Mouse (Mus musculus) liver, adult 2 months (tissue): ENCODE data around the gene Gnpda2. TPM values are rescaled to one million over a fixed set of nuclear protein-coding genes. Genes with fewer than 3 reads are reported as not detected.

Source experiments
- DNase-seq: peaks from one replicate; pipeline ENCODE4 v3.0.0-alpha.2; 2011; ENCODE audit warnings: low read depth, low spot score; ENCODE audit errors: extremely low read depth
- H3K27ac ChIP-seq: fragments of 200-500 bp; replicated peaks from 2 replicates; pipeline ENCODE4 v1.5.1; 2012; ENCODE audit warnings: low read depth, mild to moderate bottlenecking, control low read depth, inconsistent platforms, low read length; ENCODE audit not compliant: insufficient read depth
- H3K27me3 ChIP-seq: fragments of 200-500 bp; 2 replicates; pipeline ENCODE4 v1.6.1; 2012; ENCODE audit warnings: mild to moderate bottlenecking, moderate library complexity, low read length, inconsistent platforms; ENCODE audit not compliant: control insufficient read depth, insufficient read depth
- H3K36me3 ChIP-seq: fragments of 200-500 bp; 2 replicates; pipeline ENCODE4 v1.6.1; 2012; ENCODE audit warnings: low read length, inconsistent platforms; ENCODE audit not compliant: control insufficient read depth, insufficient read depth
- H3K4me1 ChIP-seq: fragments of 200-500 bp; 2 replicates; pipeline ENCODE4 v1.6.1; 2011; ENCODE audit warnings: low read length; ENCODE audit not compliant: control insufficient read depth, insufficient read depth
- H3K4me3 ChIP-seq: fragments of 200-500 bp; 2 replicates; pipeline ENCODE4 v1.5.1; 2011; ENCODE audit warnings: low read depth, mild to moderate bottlenecking, control low read depth, low read length, moderate library complexity; ENCODE audit not compliant: insufficient read depth
- H3K79me2 ChIP-seq: fragments of 200-500 bp; 2 replicates; pipeline ENCODE4 v1.6.1; 2012; ENCODE audit warnings: inconsistent platforms, mild to moderate bottlenecking, low read length, moderate library complexity; ENCODE audit not compliant: control insufficient read depth, insufficient read depth
- H3K9ac ChIP-seq: fragments of 200-500 bp; 2 replicates; pipeline ENCODE4 v1.6.1; 2012; ENCODE audit warnings: low read depth, mild to moderate bottlenecking, control low read depth, inconsistent platforms, low read length
- CTCF ChIP-seq: fragments of 200-500 bp; IDR thresholded peaks from 2 replicates; pipeline ENCODE4 v1.5.1; 2011; ENCODE audit warnings: low read depth, low read length, control low read depth
- POLR2A ChIP-seq: fragments of 200-500 bp; IDR thresholded peaks from 2 replicates; pipeline ENCODE4 v1.6.1; 2011; ENCODE audit warnings: low read length, control low read depth; ENCODE audit not compliant: insufficient read depth; ENCODE audit errors: extremely low read depth
- WGBS: fragments of 180-500 bp; shearing (Covaris S2); methylation state at CpG from one replicate; pipeline ENCODE4 v1.1.7; 2018; 5-methylcytosine and 5-hydroxymethylcytosine counted together
- polyA plus RNA-seq: library from polyadenylated mRNA; depleted of rRNA; stranded (reverse); fragments of >200 nt; gene quantifications from 2 replicates; pipeline ENCODE4 v1.2.3, GENCODE M21; 2012; rRNA removed
- total RNA-seq: library from RNA; depleted of rRNA; stranded (reverse); fragments of >200 nt; gene quantifications from 2 replicates; pipeline ENCODE4 v1.2.3, GENCODE M21; 2014; rRNA removed

Gnpda2 gene
- total and polyA plus RNA-seq, 2 experiments: 3.8 to 6.9 TPM

DNA sequence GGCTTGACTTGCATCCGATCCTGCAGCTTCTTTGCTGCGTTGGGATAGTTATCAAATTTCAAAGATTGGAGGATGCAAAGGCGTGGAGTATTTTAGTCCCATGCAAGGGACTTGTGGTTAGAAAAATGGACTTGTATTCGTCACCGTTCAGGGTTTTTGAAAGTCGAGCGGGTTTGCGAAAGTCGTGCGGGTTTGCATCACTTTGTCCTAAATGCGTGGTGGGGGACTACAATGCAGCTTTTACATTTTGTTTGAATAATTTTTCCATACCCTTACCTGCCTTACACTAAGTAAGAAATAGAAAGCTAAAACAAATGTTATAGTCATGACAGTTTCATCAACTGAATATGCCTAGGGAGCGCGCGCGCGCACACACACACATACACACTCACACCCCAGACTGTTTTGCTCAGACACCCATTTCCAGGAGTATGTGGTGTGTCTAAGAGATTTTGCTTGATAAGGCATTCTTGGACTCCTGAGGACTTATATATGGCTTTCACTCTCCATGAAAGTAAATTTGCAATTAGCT is 34.7 kb downstream of the Gnpda2 start:
- peaks cover 13% of the 10 kb centered on the region for H3K36me3 ChIP-seq
- H3K79me2 ChIP-seq: peaks cover 3% of the 10 kb centered on the region; the same call in 1 of the 2 replicates
- WGBS: 12% methylated on average over 16 of the region's 16 CpGs
- peak; percentile 39 for DNase-seq
- H3K4me3 ChIP-seq: peak overlapping the region; percentile 95
- TF ChIP-seq POLR2A (no peak), CTCF (no peak)
- no peak overlapping the region for H3K27ac ChIP-seq
- peak overlapping the region; percentile 87 for H3K9ac ChIP-seq
- H3K27me3 ChIP-seq: no peaks in the 10 kb centered on the region
- H3K4me1 ChIP-seq: peaks cover 2% of the 10 kb centered on the region; the same call in 1 of the 2 replicates

DNA sequence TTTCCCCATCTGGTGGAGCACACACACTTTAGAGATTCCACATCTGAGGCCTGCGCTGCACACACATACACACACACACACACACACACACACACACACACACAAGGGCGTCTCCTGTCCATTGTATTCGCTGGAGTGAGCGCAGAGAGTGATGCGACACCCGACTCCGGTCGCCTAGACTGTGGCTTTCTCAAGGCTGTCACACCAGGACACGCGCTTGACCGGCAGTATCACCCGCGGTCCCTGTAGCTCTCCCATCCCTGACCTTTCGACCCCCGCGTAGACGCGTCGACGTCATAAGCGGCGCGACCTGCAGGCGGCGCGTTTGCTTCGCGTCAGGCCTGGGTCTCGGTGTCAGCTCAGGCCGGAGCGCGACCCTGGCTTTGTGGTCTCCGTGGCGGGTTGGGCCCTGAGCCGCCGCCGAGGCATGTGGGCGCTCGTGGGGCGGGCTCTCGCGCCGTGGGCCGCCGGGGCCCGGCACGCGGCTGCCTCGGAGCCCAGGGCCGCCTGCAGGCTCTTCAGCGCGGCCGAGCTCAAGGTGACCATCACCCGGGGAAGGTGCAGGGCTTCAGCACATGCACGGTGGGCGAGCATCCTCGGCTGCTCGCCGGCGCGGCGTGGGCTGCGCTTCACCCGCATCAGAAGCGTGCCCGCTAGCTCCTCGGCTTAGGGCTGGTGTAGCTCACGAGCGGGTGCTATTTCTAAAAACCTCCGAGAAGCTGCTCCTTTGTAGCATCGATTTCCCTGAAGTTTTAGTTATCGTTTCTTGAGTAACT is 35.3 kb downstream of the Gnpda2 start, which contains the start of gene Guf1:
Gene Guf1 (plus strand): TSS at position 296 of the 776 bp plus-strand sequence.
- peak; percentile 75 for DNase-seq
- TF ChIP-seq CTCF: peak; percentile 18; the same call in 1 of the 2 replicates
- 0 out of 2 replicates have a peak, but pooled peaks have one; percentile 33 for TF ChIP-seq POLR2A
- Histone ChIP-seq H3K79me2 (peaks cover 3% of the 10 kb centered on the region; the same call in 1 of the 2 replicates), H3K4me3 (peak within 1 kb of the TSS; percentile 95), H3K4me1 (peaks cover 2% of the 10 kb centered on the region; the same call in 1 of the 2 replicates), H3K36me3 (peaks cover 12% of the 10 kb centered on the region), H3K27me3 (no peaks in the 10 kb centered on the region), H3K9ac (peak within 1 kb of the TSS; percentile 87), H3K27ac (peak within 1 kb of the TSS; percentile 58; the same call in 1 of the 2 replicates)
- WGBS: under 1% methylated on average over 72 of the region's 72 CpGs

DNA sequence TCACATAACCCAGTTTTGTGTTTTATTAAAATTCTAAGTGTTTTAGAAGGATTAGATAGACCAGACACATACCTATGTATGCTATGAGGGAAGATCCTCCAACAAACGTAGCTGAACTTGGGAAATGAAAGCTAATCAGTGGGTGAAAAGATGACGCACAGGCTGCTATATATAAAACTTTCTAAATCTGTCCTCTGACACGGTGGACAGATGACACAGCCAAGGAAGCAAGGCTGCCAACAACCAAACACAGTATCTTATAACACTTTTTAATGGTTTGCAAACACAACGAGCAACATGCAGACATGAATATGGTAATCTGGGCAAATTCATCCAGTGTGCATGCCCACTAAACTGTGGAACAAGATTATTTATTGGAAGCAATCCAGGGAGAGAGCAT is 49.7 kb downstream of the Gnpda2 start, which contains the start of gene Yipf7:
Gene Yipf7 (minus strand): TSS at position 160 of the 400 bp plus-strand sequence.
- Histone ChIP-seq H3K27ac (no peak within 1 kb of the TSS), H3K9ac (no peak within 1 kb of the TSS), H3K36me3 (no peaks in the 10 kb centered on the region), H3K4me1 (no peaks in the 10 kb centered on the region), H3K4me3 (no peak within 1 kb of the TSS), H3K79me2 (no peaks in the 10 kb centered on the region), H3K27me3 (no peaks in the 10 kb centered on the region)
- WGBS: 66% methylated on average over 4 of the region's 4 CpGs
- no peak for DNase-seq
- TF ChIP-seq POLR2A (no peak), CTCF (no peak)

DNA sequence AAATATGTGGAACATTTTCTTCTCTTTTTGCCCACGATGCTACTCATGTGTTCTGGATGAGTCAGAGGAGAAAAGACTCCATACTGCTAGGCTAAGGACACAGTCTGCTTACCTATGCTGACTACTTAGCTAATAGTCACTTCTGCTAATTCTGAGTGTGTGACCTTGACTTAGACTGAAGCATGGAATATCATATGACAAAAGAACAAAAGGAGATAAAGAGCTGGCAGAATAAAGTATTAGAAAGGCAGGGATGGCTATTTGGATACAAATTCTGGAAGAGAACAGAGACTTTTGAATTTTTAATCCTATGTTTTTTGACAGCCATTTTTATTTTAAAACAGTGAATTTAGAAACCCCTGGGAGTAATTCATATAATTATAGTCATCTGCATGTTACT is 50.5 kb downstream of the Gnpda2 start:
- WGBS: 75% methylated on average over 1 of the region's 1 CpGs
- Histone ChIP-seq H3K27ac (no peak overlapping the region), H3K36me3 (no peaks in the 10 kb centered on the region)

DNA sequence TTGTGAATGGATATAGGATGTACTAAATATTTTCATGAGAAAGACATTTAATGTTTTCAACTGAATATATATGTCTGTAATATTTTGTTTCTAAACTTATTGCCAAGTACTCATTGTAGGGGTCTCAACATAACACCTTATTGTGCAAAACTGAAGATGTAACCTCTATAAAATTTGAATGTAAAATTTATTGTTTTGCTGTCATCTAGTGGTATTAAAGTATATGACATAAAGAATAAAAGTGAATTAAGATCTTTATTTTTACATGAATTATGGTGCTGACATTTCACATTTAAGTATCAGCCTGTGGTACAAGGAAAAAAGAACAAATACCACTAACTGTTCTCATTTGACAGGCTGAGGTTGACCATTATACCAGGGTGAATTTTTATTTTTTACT is 68.2 kb downstream of the Gnpda2 start:
- no peak overlapping the region for H3K27ac ChIP-seq
- no peaks in the 10 kb centered on the region for H3K27me3 ChIP-seq
- no peak overlapping the region for H3K9ac ChIP-seq
- TF ChIP-seq POLR2A (no peak), CTCF (no peak)
- no peak for DNase-seq
- no peak overlapping the region for H3K4me3 ChIP-seq
- H3K36me3 ChIP-seq: no peaks in the 10 kb centered on the region
- H3K79me2 ChIP-seq: no peaks in the 10 kb centered on the region
- H3K4me1 ChIP-seq: no peaks in the 10 kb centered on the region

More for the DNA sequence above, 50.5 kb downstream of the Gnpda2 start:
- no peak for DNase-seq
- no peak overlapping the region for H3K4me3 ChIP-seq
- H3K9ac ChIP-seq: no peak overlapping the region
- no peaks in the 10 kb centered on the region for H3K4me1 ChIP-seq
- no peak for TF ChIP-seq CTCF
- TF ChIP-seq POLR2A: no peak
- no peaks in the 10 kb centered on the region for H3K27me3 ChIP-seq
- H3K79me2 ChIP-seq: no peaks in the 10 kb centered on the region

Other genes starting within 250 kb of the Gnpda2 start
- gene Yipf7, start 49.7 kb downstream of the Gnpda2 start, total RNA-seq: not detected in 2 replicates
- not detected in 2 replicates for gene Yipf7, start 49.7 kb downstream of the Gnpda2 start, polyA plus RNA-seq
- 15.4 and 18.9 TPM in 2 replicates for gene Guf1, start 35.4 kb downstream of the Gnpda2 start, total RNA-seq
- 3.0 and 4.0 TPM in 2 replicates for gene Guf1, start 35.4 kb downstream of the Gnpda2 start, polyA plus RNA-seq